Mouse (Mus musculus): ENCODE results near the gene Baz1b. TPM values are rescaled to one million over a fixed set of nuclear protein-coding genes. Genes with fewer than 3 reads are reported as not detected.

Gene Baz1b
- polyA plus RNA-seq, 1 experiment, result 25.5 TPM

DNA sequence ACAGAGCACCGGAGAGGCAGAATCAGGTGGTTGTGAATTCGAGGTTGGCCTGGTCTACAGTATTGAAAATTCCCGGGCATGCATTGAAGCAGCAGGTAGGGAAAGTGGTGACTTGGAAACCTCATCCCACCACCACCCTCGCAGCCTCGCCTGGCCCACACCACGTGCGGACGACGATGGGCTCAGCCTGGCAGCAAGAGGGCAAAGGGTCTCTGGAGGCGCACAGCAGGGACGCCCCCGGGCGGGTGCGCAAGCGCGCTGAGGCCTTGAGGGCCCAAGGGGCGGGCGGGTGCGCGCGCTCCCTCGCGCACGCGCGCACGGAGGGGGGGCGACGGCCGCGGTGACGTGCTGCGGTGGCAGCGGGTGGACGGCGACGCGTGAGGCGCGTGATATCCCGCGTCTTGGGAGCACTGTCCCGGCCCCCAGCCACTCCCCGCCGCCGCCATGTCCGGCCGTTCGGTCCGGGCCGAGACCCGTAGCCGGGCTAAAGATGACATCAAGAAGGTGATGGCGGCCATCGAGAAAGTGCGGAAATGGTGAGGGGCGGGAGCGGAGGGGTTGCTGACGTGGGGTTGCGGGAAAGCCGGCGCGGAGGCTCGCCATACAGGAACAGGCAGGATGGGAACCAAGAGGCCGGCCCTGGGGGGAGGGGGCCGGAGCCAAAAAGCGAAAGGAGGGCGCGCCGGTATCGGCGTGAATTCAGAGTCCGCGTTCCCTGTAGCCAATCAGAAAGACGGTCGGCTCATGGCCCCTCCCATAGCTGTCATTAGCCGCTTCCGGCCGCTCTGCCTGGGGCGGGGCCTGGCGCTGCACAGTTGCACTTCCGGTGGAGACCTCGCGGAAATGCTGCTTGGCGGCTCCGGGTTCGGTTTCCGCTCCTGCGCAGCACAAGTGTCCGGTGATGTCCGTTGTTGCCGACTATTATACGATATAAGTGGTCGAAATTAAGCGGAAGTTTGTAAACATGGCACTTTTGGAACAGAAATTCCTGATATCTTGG lies 18.7 kb upstream of the Baz1b start, which contains the start of gene Bcl7b:
Gene Bcl7b (plus strand): TSS at position 221 of the 1,000 bp plus-strand sequence.
- H3K4me1 ChIP-seq (ENCODE audit: control insufficient read depth, insufficient read depth, insufficient read length, low read length), result peaks cover 2% of the 10 kb centered on the region; the same call in 1 of the 2 replicates
- H3K4me3 ChIP-seq (ENCODE audit: insufficient read depth, low read depth, low read length), result peak within 1 kb of the TSS; percentile 89
- H3K27ac ChIP-seq (replicated peaks; ENCODE audit: low read depth, low read length), result peak within 1 kb of the TSS; percentile 95

- peak overlapping the region; percentile 89 for H3K4me3 ChIP-seq (ENCODE audit: insufficient read depth, low read depth, low read length)
- H3K4me1 ChIP-seq (ENCODE audit: control insufficient read depth, insufficient read depth, insufficient read length, low read length), result peaks cover 2% of the 10 kb centered on the region; the same call in 1 of the 2 replicates
- peak overlapping the region; percentile 95 for H3K27ac ChIP-seq (replicated peaks; ENCODE audit: low read depth, low read length)
Observed at GRCm38 (mm10) chr5:135169479-135169878, 17.6 kb upstream of the Baz1b start.

DNA sequence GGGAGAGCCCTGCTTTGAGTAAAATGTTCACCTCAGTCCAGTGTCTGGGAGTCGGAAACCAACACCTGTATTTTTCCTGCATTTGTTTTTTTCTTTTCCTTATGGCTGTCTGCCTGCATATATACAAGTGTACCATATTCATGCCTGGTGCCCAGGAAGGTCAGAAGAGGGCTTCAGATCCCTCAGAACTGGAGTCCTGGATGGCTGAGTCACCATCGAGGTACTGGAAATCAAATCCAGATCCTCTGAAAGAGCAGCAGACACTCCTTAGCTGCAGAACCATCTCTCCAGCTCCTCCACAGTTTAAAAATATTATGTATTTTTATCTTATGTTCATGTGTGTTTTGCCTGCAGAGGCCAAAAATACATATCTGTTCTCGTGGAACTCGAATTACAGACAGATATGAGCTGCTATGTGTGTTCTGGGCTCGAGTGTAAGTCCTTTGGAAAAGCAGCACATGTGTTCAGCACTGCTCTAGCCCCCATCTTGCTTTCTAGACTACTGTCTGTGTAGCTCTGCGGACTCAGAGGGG lies 15.3 kb upstream of the Baz1b start:
- no peak overlapping the region for H3K4me3 ChIP-seq (ENCODE audit: insufficient read depth, low read depth, low read length)
- peaks cover 2% of the 10 kb centered on the region; the same call in 1 of the 2 replicates for H3K4me1 ChIP-seq (ENCODE audit: control insufficient read depth, insufficient read depth, insufficient read length, low read length)
- no peak overlapping the region for H3K27ac ChIP-seq (replicated peaks; ENCODE audit: low read depth, low read length)

- Histone ChIP-seq H3K4me1 (ENCODE audit: control insufficient read depth, insufficient read depth, insufficient read length, low read length) (peaks cover 2% of the 10 kb centered on the region; the same call in 1 of the 2 replicates), H3K4me3 (ENCODE audit: insufficient read depth, low read depth, low read length) (no peak overlapping the region), H3K27ac (replicated peaks; ENCODE audit: low read depth, low read length) (no peak overlapping the region)
Observed at GRCm38 (mm10) chr5:135172986-135173385, 14.1 kb upstream of the Baz1b start.

DNA sequence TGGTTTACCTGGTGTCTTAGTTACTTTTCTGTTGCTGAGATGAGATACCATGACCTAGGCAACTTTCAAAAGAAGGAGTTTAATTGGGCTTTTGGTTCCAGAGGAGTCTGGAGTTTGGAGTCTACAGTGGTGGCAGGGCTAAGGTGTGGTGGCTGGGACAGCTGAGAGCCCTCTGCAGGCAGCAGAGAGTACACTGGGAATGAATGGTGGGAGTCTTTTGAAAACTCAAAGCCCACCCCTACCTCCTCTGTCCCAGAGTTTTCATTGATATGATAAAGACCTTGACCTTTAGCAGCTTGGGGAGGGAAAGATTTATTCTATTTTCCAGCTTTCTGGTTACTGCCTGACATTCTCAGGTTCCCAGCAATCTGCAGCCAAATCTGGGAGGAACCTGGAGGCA lies 12.0 kb upstream of the Baz1b start:
- H3K4me3 ChIP-seq (ENCODE audit: insufficient read depth, low read depth, low read length), result no peak overlapping the region
- H3K4me1 ChIP-seq (ENCODE audit: control insufficient read depth, insufficient read depth, insufficient read length, low read length), result peaks cover 8% of the 10 kb centered on the region; the same call in 1 of the 2 replicates
- no peak overlapping the region for H3K27ac ChIP-seq (replicated peaks; ENCODE audit: low read depth, low read length)

- H3K4me1 ChIP-seq (ENCODE audit: control insufficient read depth, insufficient read depth, insufficient read length, low read length), result peaks cover 8% of the 10 kb centered on the region; the same call in 1 of the 2 replicates
- H3K27ac ChIP-seq (replicated peaks; ENCODE audit: low read depth, low read length), result peak overlapping the region; percentile 64
Observed at GRCm38 (mm10) chr5:135178523-135178922, 8.5 kb upstream of the Baz1b start.

DNA sequence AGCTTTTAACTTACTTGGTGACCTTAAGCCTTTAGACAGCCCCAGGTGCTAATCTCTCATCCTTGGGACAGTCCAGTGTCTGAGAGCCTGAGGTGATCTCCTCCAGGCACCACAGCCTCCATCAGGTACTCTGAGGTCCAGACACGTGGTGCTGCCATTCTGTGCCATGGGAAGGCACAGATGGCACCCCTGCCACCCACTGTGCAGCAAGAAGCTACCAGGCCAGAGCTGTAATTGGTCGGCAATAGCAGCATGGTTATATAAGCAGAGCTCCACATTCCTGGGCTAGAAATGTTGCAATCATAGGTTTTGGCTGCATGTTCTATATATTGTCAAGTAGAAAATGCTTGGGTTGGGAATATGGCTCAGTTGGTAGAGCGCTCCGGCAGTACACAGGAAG lies 8.1 kb upstream of the Baz1b start:
- Histone ChIP-seq H3K27ac (replicated peaks; ENCODE audit: low read depth, low read length) (peak overlapping the region; percentile 55), H3K4me3 (ENCODE audit: insufficient read depth, low read depth, low read length) (no peak overlapping the region), H3K4me1 (ENCODE audit: control insufficient read depth, insufficient read depth, insufficient read length, low read length) (peaks cover 8% of the 10 kb centered on the region; the same call in 1 of the 2 replicates)

More at GRCm38 (mm10) chr5:135178523-135178922, 8.5 kb upstream of the Baz1b start:
- no peak overlapping the region for H3K4me3 ChIP-seq (ENCODE audit: insufficient read depth, low read depth, low read length)

DNA sequence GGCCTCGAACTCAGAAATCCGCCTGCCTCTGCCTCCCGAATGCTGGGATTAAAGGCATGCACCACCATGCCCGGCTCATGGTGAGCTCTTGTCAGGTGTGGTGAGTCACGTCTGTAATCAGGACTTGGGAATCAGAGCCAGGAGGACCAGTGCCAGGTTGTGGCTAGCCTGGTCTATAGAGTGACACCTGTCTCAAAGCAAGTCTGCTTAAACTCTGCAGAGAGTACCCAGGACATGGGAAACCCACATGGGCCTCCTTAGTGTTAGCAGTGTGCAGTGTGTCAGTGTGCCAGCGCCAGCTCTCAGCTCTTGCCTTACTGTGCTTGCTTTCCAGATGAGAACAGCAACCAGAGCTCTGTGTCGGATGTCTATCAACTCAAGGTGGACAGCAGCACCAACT lies 7.4 kb upstream of the Baz1b start:
- Histone ChIP-seq H3K4me3 (ENCODE audit: insufficient read depth, low read depth, low read length) (no peak overlapping the region), H3K4me1 (ENCODE audit: control insufficient read depth, insufficient read depth, insufficient read length, low read length) (peaks cover 8% of the 10 kb centered on the region; the same call in 1 of the 2 replicates), H3K27ac (replicated peaks; ENCODE audit: low read depth, low read length) (no peak overlapping the region)

- Histone ChIP-seq H3K27ac (replicated peaks; ENCODE audit: low read depth, low read length) (no peak overlapping the region), H3K4me3 (ENCODE audit: insufficient read depth, low read depth, low read length) (no peak overlapping the region)
Observed at GRCm38 (mm10) chr5:135180796-135181195, 6.3 kb upstream of the Baz1b start.

DNA sequence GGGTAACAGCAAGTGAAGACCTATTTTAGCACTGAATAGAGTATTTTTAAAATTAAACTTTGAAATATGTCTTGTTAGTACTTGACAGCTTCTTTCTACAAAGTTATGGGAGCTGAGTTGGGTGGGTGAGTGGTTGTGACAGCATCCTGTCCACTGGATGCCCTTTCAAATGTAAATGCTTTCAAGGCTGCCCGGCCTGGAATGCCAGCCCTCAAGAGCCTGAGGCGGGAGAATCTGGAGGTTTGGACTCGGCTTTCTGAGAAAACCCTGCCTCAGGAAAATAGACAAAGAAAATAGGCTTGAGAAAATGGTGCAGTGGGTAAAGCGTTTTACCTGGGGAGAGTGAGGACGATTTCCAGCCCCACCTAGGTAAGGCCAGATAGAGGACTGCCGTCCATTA lies 5.3 kb upstream of the Baz1b start:
- no peak overlapping the region for H3K27ac ChIP-seq (replicated peaks; ENCODE audit: low read depth, low read length)
- H3K4me1 ChIP-seq (ENCODE audit: control insufficient read depth, insufficient read depth, insufficient read length, low read length), result peaks cover 8% of the 10 kb centered on the region; the same call in 1 of the 2 replicates
- no peak overlapping the region for H3K4me3 ChIP-seq (ENCODE audit: insufficient read depth, low read depth, low read length)

More at GRCm38 (mm10) chr5:135180796-135181195, 6.3 kb upstream of the Baz1b start:
- peaks cover 8% of the 10 kb centered on the region; the same call in 1 of the 2 replicates for H3K4me1 ChIP-seq (ENCODE audit: control insufficient read depth, insufficient read depth, insufficient read length, low read length)

- no peak overlapping the region for H3K27ac ChIP-seq (replicated peaks; ENCODE audit: low read depth, low read length)
- H3K4me3 ChIP-seq (ENCODE audit: insufficient read depth, low read depth, low read length), result no peak overlapping the region
- H3K4me1 ChIP-seq (ENCODE audit: control insufficient read depth, insufficient read depth, insufficient read length, low read length), result peaks cover 5% of the 10 kb centered on the region; the same call in 1 of the 2 replicates
Observed at GRCm38 (mm10) chr5:135183131-135183861, 3.8 kb upstream of the Baz1b start.

- Histone ChIP-seq H3K4me3 (ENCODE audit: insufficient read depth, low read depth, low read length) (no peak overlapping the region), H3K4me1 (ENCODE audit: control insufficient read depth, insufficient read depth, insufficient read length, low read length) (peaks cover 8% of the 10 kb centered on the region), H3K27ac (replicated peaks; ENCODE audit: low read depth, low read length) (no peak overlapping the region)
Observed at GRCm38 (mm10) chr5:135185016-135185415, 2.0 kb upstream of the Baz1b start.

GRCm38 (mm10) chr5:135185596-135185995 lies 1.5 kb upstream of the Baz1b start:
- peaks cover 8% of the 10 kb centered on the region for H3K4me1 ChIP-seq (ENCODE audit: control insufficient read depth, insufficient read depth, insufficient read length, low read length)
- H3K27ac ChIP-seq (replicated peaks; ENCODE audit: low read depth, low read length), result no peak overlapping the region
- H3K4me3 ChIP-seq (ENCODE audit: insufficient read depth, low read depth, low read length), result no peak overlapping the region

DNA sequence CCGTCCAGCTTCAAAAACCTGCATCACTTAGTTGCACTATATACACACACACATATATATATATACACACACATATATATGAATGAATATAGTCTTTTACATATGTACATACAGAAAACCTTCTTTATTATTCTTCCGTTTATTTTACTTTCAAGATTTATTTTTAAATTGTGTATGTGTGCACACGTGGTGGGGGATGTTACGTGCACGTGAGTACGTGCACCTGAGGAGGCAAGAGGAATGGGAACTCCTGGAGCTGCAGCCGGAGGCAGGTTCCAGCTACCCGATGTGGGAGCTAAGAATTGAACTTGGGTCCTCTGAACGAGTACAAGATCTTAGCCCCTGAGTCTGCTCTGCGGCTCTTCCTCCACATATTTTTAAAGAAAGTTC lies 838 bp upstream of the Baz1b start:
- Histone ChIP-seq H3K4me3 (ENCODE audit: insufficient read depth, low read depth, low read length) (peak overlapping the region; percentile 77), H3K4me1 (ENCODE audit: control insufficient read depth, insufficient read depth, insufficient read length, low read length) (peaks cover 8% of the 10 kb centered on the region), H3K27ac (replicated peaks; ENCODE audit: low read depth, low read length) (peak overlapping the region; percentile 76)
